Mouse (Mus musculus) left cerebral cortex, postnatal 25 days (tissue): ENCODE measurements at regions not wholly inside any gene's neighbourhood (a gene's known extent, or its start where the extent isn't known, plus 50 kb on each side); places are given as distances from the start of the nearest gene placed in this dataset.
A peak's percentile ranks its signal among the peaks of the same experiment; 100 is the strongest.

Experiments used
- DNase-seq, 2 experiments: peaks; one replicate each; pipeline ENCODE4 v3.0.0; 2022; ENCODE audit warnings: low spot score in 2 of 2, mixed read lengths in 1 of 2
- intact Hi-C: fragments of 180-260 bp; cut with DNase I; formaldehyde crosslinking; loops from one replicate; pipeline ENCODE4 v1.15.1; 2025

DNA sequence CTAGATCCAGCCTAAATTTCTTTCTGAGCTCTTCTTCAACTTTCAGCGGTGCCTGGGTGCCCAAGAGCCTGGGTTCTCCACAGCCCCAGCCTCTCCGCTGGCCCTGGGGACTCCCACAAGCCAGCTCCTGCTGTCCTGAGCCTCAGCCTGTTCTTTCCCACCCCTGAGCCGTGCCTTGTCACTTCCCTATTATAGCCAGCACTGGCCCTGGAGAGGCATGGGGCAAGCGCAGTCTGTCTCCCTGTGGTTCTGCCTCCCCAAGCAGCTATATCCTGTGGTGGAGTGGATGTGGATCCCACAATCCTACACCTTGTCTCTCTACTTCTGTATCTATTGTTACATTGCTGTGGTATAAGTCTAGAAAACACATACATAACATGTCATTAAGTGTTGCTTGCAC lies 128.6 kb upstream of the Hgf start:
- intact Hi-C loops = no loop called here

DNA sequence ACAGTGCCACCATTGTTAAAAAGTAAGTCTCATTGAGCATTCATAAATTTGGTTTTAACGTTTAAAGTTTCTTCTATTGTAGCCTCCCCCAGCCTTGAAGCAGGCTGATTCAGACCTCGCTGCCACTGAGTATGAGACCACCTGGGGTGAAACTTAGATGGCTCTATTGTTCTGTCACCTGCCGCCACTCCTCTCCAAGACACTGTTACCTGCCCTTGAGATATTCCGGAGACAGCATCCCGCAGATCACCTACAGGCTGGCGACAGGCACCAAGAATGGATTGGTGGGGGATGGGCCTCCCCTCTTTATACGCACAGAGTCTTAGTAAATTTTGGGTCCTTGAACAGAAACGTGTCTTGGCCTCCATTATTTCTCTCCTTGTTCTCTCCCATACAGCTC lies 128.0 kb upstream of the Hgf start:
- no peak for DNase-seq
- intact Hi-C loops = no loop called here

More for the DNA sequence above, 128.6 kb upstream of the Hgf start:
- no peak for DNase-seq

DNA sequence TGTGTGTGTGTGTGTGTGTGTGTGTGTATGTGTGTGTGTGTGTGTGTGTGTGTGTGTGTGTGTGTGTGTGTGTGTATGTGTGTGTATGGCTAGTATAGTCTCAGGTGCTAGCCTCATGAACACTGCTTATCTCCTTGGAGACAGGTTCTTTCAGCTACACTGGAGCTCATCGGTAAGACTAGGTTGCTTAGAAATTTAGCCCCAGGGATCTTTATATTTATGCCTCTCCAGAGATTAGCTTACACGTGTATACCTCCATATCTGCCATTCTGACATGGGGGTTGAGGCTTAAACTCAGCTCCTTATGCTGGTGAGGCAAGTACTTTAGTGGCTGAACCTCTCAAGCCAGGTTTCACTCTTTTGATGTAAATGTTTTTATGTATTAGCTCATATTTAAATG lies 127.0 kb upstream of the Hgf start:
- intact Hi-C loops = no loop called here
- no peak for DNase-seq

DNA sequence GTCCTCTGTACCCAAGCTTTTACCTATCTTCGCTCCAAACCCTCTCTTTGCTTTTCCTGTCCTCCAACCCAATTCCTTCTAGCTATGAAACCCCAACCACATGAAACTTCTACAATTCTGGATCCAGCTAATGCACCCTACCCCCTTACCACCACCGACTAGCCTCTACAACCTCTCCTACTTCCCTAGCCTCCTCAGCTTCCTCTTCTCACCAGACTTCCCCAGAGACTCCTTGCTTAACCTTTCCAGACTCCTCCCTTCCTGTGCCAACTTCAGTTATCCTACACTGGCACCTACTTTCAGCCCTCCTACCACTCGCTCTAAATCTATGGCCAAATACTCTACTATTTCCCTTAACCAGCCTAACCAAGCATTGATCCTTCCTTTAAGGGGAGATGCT lies 118.7 kb upstream of the Hgf start:
- DNase-seq = no peak
- intact Hi-C loops = no loop called here

DNA sequence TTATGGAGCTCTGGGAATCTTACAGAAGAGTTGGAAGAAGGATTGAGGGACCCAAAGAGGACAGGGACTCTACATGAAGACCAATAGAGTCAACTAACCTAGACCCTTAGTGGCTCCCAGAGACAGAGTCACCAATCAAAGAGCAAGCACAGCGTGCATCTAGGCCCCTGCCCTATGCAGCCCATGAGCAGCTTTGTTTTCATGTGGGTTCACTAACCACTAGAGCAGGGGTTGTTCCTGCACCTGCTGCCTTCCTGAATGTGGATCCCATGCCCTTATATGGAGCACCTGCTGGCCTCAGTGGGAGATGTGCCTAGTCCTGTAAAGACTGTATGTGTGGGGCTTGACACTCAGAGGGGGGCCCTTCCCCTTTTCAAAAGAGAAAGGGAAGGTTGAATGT lies 108.2 kb upstream of the Hgf start:
- DNase-seq = no peak
- intact Hi-C loops = no loop called here

DNA sequence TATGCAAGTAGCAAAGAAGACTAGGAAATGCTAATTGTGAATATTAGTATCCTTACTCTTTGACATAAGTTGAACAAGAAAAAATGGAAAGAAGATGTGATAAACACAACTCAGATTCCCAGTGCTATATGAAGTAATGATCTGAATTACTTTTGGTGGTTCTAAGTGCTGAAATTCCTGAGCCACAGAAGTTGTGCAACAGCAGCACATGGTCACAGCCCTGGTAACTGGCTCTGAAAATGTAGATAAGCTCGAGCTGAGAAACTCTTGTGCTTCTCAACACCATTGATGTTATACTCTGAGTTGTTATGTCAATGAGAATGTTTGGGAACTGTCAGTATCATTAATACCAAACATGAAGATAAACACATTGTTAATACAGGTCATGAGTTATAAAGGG lies 106.3 kb upstream of the Hgf start:
- no peak for DNase-seq
- intact Hi-C loops = no loop called here

DNA sequence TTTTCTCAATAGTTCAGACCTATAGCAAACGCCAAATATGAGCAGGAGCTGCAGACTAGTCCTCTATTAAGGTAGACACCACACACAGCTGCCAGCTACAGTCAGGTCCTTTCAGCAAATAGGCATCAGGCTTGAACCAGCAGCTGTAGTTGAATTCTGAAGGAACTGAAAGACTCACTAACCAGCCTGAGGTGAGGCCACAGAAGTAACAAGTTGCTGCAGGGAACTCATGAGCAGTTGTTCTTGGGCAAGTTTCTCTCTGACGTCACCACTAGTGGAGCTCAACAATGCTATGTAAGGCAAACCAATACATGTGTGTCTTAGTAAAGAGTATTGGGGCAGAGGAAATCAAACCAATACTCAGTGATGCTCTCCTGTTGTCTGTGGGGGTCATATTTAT lies 91.5 kb upstream of the Hgf start:
- no peak for DNase-seq
- intact Hi-C loops = no loop called here

DNA sequence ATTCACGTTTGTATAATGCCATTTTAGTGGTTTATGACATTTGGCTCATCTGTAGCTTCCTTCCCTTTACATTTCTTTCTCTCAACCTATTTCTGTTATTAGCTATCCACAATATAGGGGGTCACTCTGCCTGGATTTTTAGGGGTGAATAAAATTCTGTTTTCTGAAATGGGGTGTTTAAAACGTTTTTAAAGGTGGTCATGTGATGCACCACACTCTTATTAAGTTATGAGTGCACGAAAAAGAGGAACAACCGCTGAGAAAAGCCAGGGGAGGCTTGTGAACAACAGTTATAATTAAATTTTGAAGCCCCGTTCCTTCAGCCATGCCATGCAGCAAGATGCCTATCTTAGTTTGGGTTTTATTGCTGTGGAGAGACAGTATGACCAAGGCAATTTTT lies 87.0 kb upstream of the Hgf start:
- no peak for DNase-seq
- intact Hi-C loops = no loop called here

DNA sequence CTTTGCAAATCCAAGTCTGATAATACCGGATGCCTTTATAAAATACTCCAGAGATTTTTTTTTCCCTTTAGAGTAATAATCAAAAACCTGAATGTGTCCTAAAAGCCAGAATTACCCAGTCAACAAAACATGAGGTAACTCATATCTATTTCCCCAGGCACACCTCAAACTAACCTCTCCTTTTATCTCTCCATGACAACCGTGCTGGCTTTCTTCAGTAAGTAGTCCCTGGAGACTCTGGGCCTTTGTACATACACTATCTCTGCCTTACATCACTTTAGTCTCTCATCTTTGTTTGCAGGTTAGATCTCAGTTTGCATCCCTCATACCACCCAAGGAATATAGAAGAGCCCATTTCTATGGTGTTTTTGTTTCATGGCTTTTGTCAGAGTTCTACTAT lies 84.7 kb upstream of the Hgf start:
- intact Hi-C loops = no loop called here

DNA sequence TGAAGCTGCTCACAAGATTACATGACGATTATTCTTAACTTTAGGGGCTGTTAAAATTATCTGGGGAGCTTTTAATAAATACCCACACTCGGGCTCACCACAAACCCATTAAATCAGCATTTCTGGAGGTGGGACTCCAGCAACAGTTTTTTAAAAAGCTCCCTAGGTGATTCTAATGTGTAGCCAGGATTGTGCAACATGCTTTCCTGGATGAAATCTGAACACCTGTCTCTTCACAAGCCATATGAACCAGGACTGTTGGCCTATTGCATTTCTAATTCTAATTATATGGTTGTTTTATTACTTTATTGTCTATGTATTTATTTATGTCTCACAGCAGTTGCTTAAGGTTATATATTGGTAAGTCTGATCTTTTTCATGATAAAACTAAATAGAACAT lies 84.1 kb upstream of the Hgf start:
- DNase-seq = no peak
- intact Hi-C loops = no loop called here

More for the DNA sequence above, 84.7 kb upstream of the Hgf start:
- DNase-seq = no peak

DNA sequence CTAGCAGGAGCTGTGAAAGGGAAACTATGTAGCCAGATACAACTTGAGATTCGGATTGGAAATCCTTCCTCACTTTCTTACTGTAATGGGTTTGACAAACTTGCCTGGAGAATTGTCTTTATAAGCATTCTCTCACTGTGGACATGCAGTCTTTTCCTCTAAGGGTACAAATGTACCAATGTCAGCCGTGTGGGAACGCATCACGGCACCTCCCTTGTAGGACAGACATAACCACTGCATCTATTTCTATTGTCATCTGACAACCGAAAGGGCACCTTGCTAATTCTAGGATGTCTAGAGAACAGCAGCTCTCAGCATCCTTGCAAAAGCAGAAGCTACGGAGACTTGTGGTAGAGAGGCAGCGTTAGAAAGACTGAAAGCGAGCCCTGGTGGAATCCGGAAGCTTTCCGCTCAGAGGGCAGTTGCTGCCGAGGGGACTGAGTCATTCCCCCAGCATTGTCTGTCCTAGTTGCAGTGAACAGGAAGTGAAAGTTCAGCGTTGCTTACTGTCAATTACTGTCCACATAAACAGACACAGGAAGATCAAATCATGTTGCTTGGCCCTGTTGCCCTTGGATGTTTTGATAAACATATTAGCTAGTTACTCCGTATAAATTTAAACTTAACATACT lies 83.5 kb upstream of the Hgf start:
- DNase-seq = peak in 1 of 2 experiments; percentile 25
- intact Hi-C loops = no loop called here

DNA sequence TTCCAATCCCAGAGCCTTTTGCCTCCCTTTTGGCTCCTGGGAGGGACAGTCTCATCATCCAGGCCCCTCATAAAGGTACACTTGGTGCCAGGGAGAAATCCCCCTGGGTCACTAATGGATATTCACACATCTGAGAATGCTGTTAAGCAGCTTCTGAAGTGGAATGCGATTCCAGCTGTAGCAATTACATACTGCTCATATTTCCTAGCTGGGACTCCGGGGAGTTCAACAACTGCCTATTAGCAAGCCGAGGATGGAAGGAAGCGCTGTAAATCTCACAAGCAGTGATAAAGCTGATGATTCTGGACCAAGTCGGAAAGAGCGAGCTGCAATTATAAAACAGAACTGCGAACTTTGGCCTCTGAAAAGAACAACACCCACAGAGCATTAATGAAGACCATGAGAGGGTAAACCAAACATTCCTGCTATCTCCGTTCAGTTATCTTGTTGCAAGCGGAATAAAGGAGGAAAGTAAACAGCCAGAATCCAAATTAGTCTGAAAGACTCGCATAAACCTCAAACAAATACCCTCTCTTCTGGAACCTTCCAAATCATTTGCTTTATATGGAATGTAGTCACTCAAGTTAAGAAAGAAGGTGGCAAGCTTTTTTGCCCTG lies 82.8 kb upstream of the Hgf start:
- intact Hi-C loops = no loop called here
- no peak for DNase-seq

DNA sequence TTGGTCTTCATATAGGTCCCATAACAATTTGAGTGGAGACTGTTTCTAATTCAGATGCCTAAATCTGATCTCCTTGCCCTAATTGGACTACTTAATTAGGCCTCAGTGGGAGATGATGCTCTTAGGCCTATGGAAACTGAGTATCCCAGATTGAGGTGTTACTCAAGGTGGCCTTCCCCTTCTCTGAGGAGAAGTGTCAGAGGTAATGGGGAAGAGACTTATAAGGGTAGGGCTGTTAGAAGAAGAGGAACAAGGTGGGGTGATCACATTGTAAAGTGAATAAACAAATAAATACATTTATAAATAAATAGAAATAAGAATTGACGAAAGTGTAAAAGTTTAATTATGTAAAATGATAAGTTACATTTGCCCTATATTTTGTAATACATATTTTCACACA lies 65.3 kb upstream of the Hgf start:
- no peak for DNase-seq
- intact Hi-C loops = no loop called here

DNA sequence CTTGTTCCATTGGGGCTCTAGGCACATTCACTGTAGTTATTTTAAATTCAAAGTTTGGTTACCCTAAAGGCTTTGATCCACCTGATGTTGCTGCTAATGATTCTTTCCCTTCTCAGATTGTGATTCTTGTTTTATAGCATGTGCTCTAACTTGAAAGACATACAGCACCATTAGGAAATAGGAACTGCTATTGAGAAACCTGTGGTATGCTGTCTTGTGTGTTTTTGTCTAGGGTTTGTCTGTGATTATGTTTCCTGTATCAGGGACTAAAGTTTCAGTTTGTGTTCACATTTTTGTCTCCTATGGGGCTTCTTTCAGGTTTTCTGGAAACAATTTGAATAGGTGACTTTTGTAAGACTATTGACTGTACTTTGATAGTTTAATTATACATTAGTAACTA lies 63.5 kb upstream of the Hgf start:
- intact Hi-C loops = no loop called here
- no peak for DNase-seq

DNA sequence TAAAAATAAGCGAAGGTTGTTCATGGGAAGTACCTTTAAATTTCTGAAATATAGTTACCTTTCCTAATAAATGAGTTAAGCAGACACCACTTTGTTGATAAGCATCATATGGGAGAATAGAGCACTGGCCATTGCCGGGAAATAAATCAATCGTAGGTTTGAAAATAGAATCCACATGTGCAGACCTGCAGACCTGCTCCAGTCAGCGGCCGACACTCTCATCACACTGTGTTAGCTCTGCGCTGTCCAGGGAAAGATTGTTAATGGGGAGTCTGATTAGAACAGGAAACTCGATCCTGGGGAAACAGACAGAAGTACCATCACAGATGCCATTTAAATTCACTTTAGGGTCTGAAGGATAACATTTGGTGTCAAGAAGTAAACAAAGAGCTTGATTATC lies 53.4 kb upstream of the Hgf start:
- intact Hi-C loops = no loop called here
- no peak for DNase-seq
